Mouse (Mus musculus) limb, embryonic 11.5 days (tissue): ENCODE results near the gene Taf12. TPM values are rescaled to one million over a fixed set of nuclear protein-coding genes. Genes with fewer than 3 reads are reported as not detected.

ENCODE experiments used
- ATAC-seq: fragments of 200-750 bp; cut with Nextera tagmentation; 2 replicates; pipeline ENCODE4 v1.8.0; 2017; ENCODE audit warnings: low read depth; ENCODE audit not compliant: insufficient number of reproducible peaks, low FRiP score, low TSS enrichment
- DNase-seq: peaks from one replicate; pipeline ENCODE4 v3.0.0-alpha.2; 2015; ENCODE audit warnings: low spot score
- H3K27ac ChIP-seq: fragments of 300-500 bp; sonication (generic); replicated peaks from 2 replicates; pipeline ENCODE4 v1.5.1; 2014; ENCODE audit warnings: low read depth, mild to moderate bottlenecking, low read length
- H3K27me3 ChIP-seq: fragments of 300-500 bp; sonication (generic); 2 replicates; pipeline ENCODE4 v1.6.1; 2014; ENCODE audit warnings: mild to moderate bottlenecking, low read length, mixed read lengths; ENCODE audit not compliant: control insufficient read depth, insufficient read depth
- H3K36me3 ChIP-seq: fragments of 300-500 bp; sonication (generic); 2 replicates; pipeline ENCODE4 v1.6.1; 2014; ENCODE audit warnings: mild to moderate bottlenecking, low read length, moderate library complexity, mixed read lengths; ENCODE audit not compliant: control insufficient read depth, insufficient read depth
- H3K4me1 ChIP-seq: fragments of 300-500 bp; sonication (generic); 2 replicates; pipeline ENCODE4 v1.6.1; 2014; ENCODE audit warnings: low read length, mixed read lengths; ENCODE audit not compliant: control insufficient read depth, insufficient read depth
- H3K4me2 ChIP-seq: fragments of 300-500 bp; sonication (generic); 2 replicates; pipeline ENCODE4 v1.6.1; 2014; ENCODE audit warnings: low read depth, mild to moderate bottlenecking, moderate library complexity; ENCODE audit not compliant: severe bottlenecking
- H3K4me3 ChIP-seq: fragments of 300-500 bp; sonication (generic); 2 replicates; pipeline ENCODE4 v1.5.1; 2014; ENCODE audit warnings: low read depth, low read length
- H3K9ac ChIP-seq: fragments of 300-500 bp; sonication (generic); 2 replicates; pipeline ENCODE4 v1.6.1; 2014; ENCODE audit warnings: mild to moderate bottlenecking, low read length
- H3K9me3 ChIP-seq: fragments of 300-500 bp; sonication (generic); 2 replicates; pipeline ENCODE4 v1.6.1; 2016; ENCODE audit warnings: low read length; ENCODE audit not compliant: control insufficient read depth
- WGBS: fragments of 180-500 bp; shearing (Covaris S2); extraction: QIAGEN DNeasy Blood & Tissue Kit; methylation state at CpG from one replicate; pipeline ENCODE4 v1.1.7; 2014; 5-methylcytosine and 5-hydroxymethylcytosine counted together
- polyA plus RNA-seq: library from polyadenylated mRNA; unstranded; fragments of >200 nt; fragmentation: Nextera tagmentation; extraction: Ambion mirVana; gene quantifications from 2 replicates; pipeline ENCODE4 v1.2.1, GENCODE M21; 2014

Taf12 gene
- polyA plus RNA-seq, 1 experiment from 2014 or later: 64.4 TPM

GRCm38 (mm10) chr4:132311801-132312200 lies 37.6 kb downstream of the Taf12 start:
- DNase-seq: no peak
- no peak overlapping the region for H3K27ac ChIP-seq
- no peak overlapping the region for H3K9ac ChIP-seq
- peaks cover 3% of the 10 kb centered on the region; the same call in 1 of the 2 replicates for H3K4me1 ChIP-seq
- no peak overlapping the region for H3K4me2 ChIP-seq
- H3K9me3 ChIP-seq: no peaks in the 10 kb centered on the region
- H3K4me3 ChIP-seq: no peak overlapping the region
- 45% methylated on average over 3 of the region's 3 CpGs for WGBS
- peaks cover 20% of the 10 kb centered on the region for H3K36me3 ChIP-seq
- H3K27me3 ChIP-seq: no peaks in the 10 kb centered on the region
- ATAC-seq: no peak

GRCm38 (mm10) chr4:132312627-132313026 lies 38.5 kb downstream of the Taf12 start:
- ATAC-seq (no peak), DNase-seq (no peak)
- Histone ChIP-seq H3K9ac (no peak overlapping the region), H3K4me2 (no peak overlapping the region), H3K4me3 (no peak overlapping the region), H3K27ac (no peak overlapping the region), H3K27me3 (no peaks in the 10 kb centered on the region), H3K9me3 (no peaks in the 10 kb centered on the region), H3K4me1 (peaks cover 3% of the 10 kb centered on the region; the same call in 1 of the 2 replicates), H3K36me3 (peaks cover 20% of the 10 kb centered on the region)
- 87% methylated on average over 5 of the region's 5 CpGs for WGBS

GRCm38 (mm10) chr4:132315711-132316110 lies 41.5 kb downstream of the Taf12 start:
- H3K4me3 ChIP-seq: no peak overlapping the region
- H3K36me3 ChIP-seq: peaks cover 21% of the 10 kb centered on the region
- no peaks in the 10 kb centered on the region for H3K4me1 ChIP-seq
- no peaks in the 10 kb centered on the region for H3K27me3 ChIP-seq
- ATAC-seq (no peak), DNase-seq (no peak)
- 92% methylated on average over 8 of the region's 8 CpGs for WGBS
- no peak overlapping the region for H3K4me2 ChIP-seq
- H3K9me3 ChIP-seq: no peaks in the 10 kb centered on the region
- no peak overlapping the region for H3K9ac ChIP-seq
- no peak overlapping the region for H3K27ac ChIP-seq

- H3K27ac ChIP-seq: no peak overlapping the region
- no peak overlapping the region for H3K4me2 ChIP-seq
- DNase-seq (no peak), ATAC-seq (no peak)
- no peak overlapping the region for H3K4me3 ChIP-seq
- peaks cover 10% of the 10 kb centered on the region; the same call in 1 of the 2 replicates for H3K36me3 ChIP-seq
- 78% methylated on average over 5 of the region's 5 CpGs for WGBS
- no peaks in the 10 kb centered on the region for H3K27me3 ChIP-seq
- H3K9ac ChIP-seq: no peak overlapping the region
- H3K9me3 ChIP-seq: no peaks in the 10 kb centered on the region
- H3K4me1 ChIP-seq: peaks cover 4% of the 10 kb centered on the region
Observed at GRCm38 (mm10) chr4:132326481-132326880, 52.3 kb downstream of the Taf12 start.

- Histone ChIP-seq H3K4me2 (peak overlapping the region; percentile 49), H3K36me3 (peaks cover 16% of the 10 kb centered on the region), H3K4me1 (peaks cover 4% of the 10 kb centered on the region), H3K9me3 (no peaks in the 10 kb centered on the region), H3K27ac (no peak overlapping the region), H3K9ac (peak overlapping the region; percentile 78), H3K4me3 (peak overlapping the region; percentile 65), H3K27me3 (no peaks in the 10 kb centered on the region)
- 52% methylated on average over 14 of the region's 14 CpGs for WGBS
- DNase-seq (no peak), ATAC-seq (no peak)
Observed at GRCm38 (mm10) chr4:132328391-132328982, 54.3 kb downstream of the Taf12 start.

GRCm38 (mm10) chr4:132329115-132329834 lies 55.1 kb downstream of the Taf12 start, which contains the start of gene Trnau1ap:
Trnau1ap (minus strand) TSS chr4:132329538.
- peaks cover 19% of the 10 kb centered on the region for H3K36me3 ChIP-seq
- peak; percentile 94 for ATAC-seq
- under 1% methylated on average over 52 of the region's 52 CpGs for WGBS

GRCm38 (mm10) chr4:132329835-132330354 lies 55.7 kb downstream of the Taf12 start:
- Histone ChIP-seq H3K27ac (no peak overlapping the region), H3K36me3 (peaks cover 20% of the 10 kb centered on the region), H3K4me3 (peak overlapping the region; percentile 65), H3K9ac (peak overlapping the region; percentile 78), H3K9me3 (no peaks in the 10 kb centered on the region), H3K4me1 (peaks cover 4% of the 10 kb centered on the region), H3K4me2 (peak overlapping the region; percentile 49), H3K27me3 (no peaks in the 10 kb centered on the region)
- DNase-seq (no peak), ATAC-seq (no peak; the same call in 1 of the 2 replicates)
- WGBS: 11% methylated on average over 10 of the region's 10 CpGs

More at GRCm38 (mm10) chr4:132329115-132329834, 55.1 kb downstream of the Taf12 start, which contains the start of gene Trnau1ap:
- peak within 1 kb of the TSS; percentile 49 for H3K4me2 ChIP-seq
- H3K9ac ChIP-seq: peak within 1 kb of the TSS; percentile 78
- peak; percentile 96 for DNase-seq
- H3K4me1 ChIP-seq: peaks cover 4% of the 10 kb centered on the region
- no peaks in the 10 kb centered on the region for H3K9me3 ChIP-seq
- no peak within 1 kb of the TSS; the same call in 1 of the 2 replicates for H3K27ac ChIP-seq
- H3K4me3 ChIP-seq: peak within 1 kb of the TSS; percentile 65
- no peaks in the 10 kb centered on the region for H3K27me3 ChIP-seq

- H3K9me3 ChIP-seq: no peaks in the 10 kb centered on the region
- no peak overlapping the region for H3K27ac ChIP-seq
- no peak overlapping the region for H3K4me2 ChIP-seq
- peaks cover 20% of the 10 kb centered on the region for H3K36me3 ChIP-seq
- H3K4me3 ChIP-seq: no peak overlapping the region
- WGBS: 82% methylated on average over 3 of the region's 3 CpGs
- no peak overlapping the region for H3K9ac ChIP-seq
- DNase-seq (no peak), ATAC-seq (no peak)
- peaks cover 4% of the 10 kb centered on the region for H3K4me1 ChIP-seq
- H3K27me3 ChIP-seq: no peaks in the 10 kb centered on the region
Observed at GRCm38 (mm10) chr4:132331960-132332359, 57.8 kb downstream of the Taf12 start.
